Mouse (Mus musculus) limb, embryonic 12.5 days (tissue): Measurements from ENCODE around the gene Nrg3. TPM values are rescaled to one million over a fixed set of nuclear protein-coding genes. Genes with fewer than 3 reads are reported as not detected.
"Not testable (repeated sequence)": the region's sequence is repeated elsewhere in the genome, so short reads cannot be mapped to it uniquely, and the experiment has no call there.

Experiments used
- ATAC-seq: fragments of 200-750 bp; cut with Nextera tagmentation; 2 replicates; pipeline ENCODE4 v1.8.0; 2017; ENCODE audit warnings: low read depth, moderate TSS enrichment; ENCODE audit not compliant: insufficient number of reproducible peaks, insufficient read depth, low FRiP score, low TSS enrichment
- H3K27ac ChIP-seq: fragments of 300-500 bp; sonication (generic); 2 replicates; pipeline ENCODE4 v1.5.1; 2016; ENCODE audit warnings: mild to moderate bottlenecking, moderate library complexity
- H3K27me3 ChIP-seq: fragments of 300-500 bp; sonication (generic); 2 replicates; pipeline ENCODE4 v1.6.1; 2016; ENCODE audit warnings: mild to moderate bottlenecking, moderate library complexity
- H3K36me3 ChIP-seq: fragments of 300-500 bp; sonication (generic); 2 replicates; pipeline ENCODE4 v1.6.1; 2016; ENCODE audit warnings: mild to moderate bottlenecking, moderate library complexity
- H3K4me1 ChIP-seq: fragments of 300-500 bp; sonication (generic); replicated peaks from 2 replicates; pipeline ENCODE4 v1.6.1; 2016
- H3K4me2 ChIP-seq: fragments of 300-500 bp; sonication (generic); 2 replicates; pipeline ENCODE4 v1.6.1; 2016; ENCODE audit warnings: mild to moderate bottlenecking, moderate library complexity
- H3K4me3 ChIP-seq: fragments of 300-500 bp; sonication (generic); replicated peaks from 2 replicates; pipeline ENCODE4 v1.5.1; 2016; ENCODE audit warnings: mild to moderate bottlenecking
- H3K9ac ChIP-seq: fragments of 300-500 bp; sonication (generic); replicated peaks from 2 replicates; pipeline ENCODE4 v1.6.1; 2016; ENCODE audit warnings: mild to moderate bottlenecking, moderate library complexity
- H3K9me3 ChIP-seq: fragments of 300-500 bp; sonication (generic); 2 replicates; pipeline ENCODE4 v1.6.1; 2016; ENCODE audit warnings: mild to moderate bottlenecking, moderate library complexity
- WGBS: fragments of 180-500 bp; shearing (Covaris S2); methylation state at CpG from one replicate; pipeline ENCODE4 v1.1.7; 2016; 5-methylcytosine and 5-hydroxymethylcytosine counted together
- microRNA-seq: library from miRNA; unstranded; fragments of <30 nt; microRNA quantifications from one replicate; pipeline ENCODE4, GENCODE M21; 2017
- polyA plus RNA-seq: library from polyadenylated mRNA; unstranded; fragments of >200 nt; fragmentation: Nextera tagmentation; extraction: Ambion mirVana; gene quantifications from 2 replicates; pipeline ENCODE4 v1.2.1, GENCODE M21; 2016

The Nrg3 gene
- polyA plus RNA-seq, 1 experiment from 2014 or later, result 0.14 TPM

DNA sequence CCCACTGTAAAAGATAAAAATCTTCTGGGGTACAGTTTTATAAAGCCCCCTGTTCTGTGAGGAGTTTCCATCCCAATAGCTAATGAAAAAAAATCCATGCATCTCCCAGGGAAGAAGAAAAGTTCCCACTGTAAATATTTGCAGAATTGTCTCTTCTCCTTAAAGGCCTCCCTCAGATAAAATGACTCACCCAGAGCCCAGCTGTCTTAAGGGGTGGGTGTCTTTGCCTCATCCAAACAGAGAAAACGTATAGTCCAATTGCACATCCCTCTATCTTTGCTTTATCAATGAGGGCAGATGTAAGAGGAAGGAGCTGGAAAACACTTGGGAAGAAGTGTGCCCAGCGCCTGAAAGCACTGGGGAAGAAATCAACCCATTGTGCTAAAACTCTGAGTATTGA is 1028.1 kb downstream of the Nrg3 start:
- Histone ChIP-seq H3K9ac (no peak overlapping the region), H3K9me3 (no peaks in the 10 kb centered on the region), H3K4me3 (no peak overlapping the region), H3K27ac (no peak overlapping the region), H3K4me1 (no peaks in the 10 kb centered on the region), H3K4me2 (no peak overlapping the region), H3K27me3 (no peaks in the 10 kb centered on the region), H3K36me3 (no peaks in the 10 kb centered on the region)
- WGBS, result 84% methylated on average over 2 of the region's 2 CpGs
- no peak for ATAC-seq

DNA sequence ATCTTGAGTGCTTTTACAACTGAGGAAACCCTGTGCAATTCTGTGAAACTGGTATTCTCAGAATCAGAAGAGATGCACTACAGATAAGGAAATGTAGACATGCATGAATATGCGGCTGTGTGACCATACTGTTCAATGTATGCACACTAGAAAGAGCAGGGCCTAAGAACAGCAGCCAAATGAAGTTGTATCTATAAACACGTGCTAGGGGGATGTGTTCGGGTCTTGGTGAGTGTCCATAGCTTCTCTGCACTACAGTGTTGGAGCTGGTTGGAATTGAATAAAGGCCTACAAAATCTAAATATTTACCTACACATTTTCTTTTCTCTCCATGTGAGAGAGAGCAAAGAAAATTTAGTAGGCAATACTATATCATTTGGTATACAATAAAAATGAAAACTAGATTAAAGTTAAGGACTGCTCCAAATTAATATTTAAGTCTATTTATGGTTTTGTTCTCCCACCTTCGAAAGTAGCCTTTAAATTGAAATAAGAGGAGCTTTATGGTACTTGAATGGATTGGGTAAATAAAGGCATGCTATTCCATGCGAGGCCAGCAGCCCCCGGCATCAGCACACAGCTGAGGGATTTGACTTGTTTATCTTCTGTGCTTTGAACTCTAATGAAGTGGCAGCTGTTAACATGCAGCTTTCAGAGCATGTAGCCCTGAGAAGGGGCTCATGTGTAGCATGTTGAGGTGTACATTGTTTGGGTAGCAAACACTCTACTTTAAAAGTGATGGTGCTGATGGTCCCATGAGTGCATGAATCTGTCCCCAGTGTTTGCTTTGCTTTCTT is 1038.9 kb downstream of the Nrg3 start:
- no peak overlapping the region for H3K9ac ChIP-seq
- no peaks in the 10 kb centered on the region for H3K9me3 ChIP-seq
- 64% methylated on average over 6 of the region's 6 CpGs for WGBS
- no peak overlapping the region for H3K27ac ChIP-seq
- H3K36me3 ChIP-seq, result no peaks in the 10 kb centered on the region
- no peak for ATAC-seq
- no peaks in the 10 kb centered on the region for H3K4me1 ChIP-seq
- H3K4me2 ChIP-seq, result no peak overlapping the region
- H3K27me3 ChIP-seq, result no peaks in the 10 kb centered on the region
- H3K4me3 ChIP-seq, result no peak overlapping the region

DNA sequence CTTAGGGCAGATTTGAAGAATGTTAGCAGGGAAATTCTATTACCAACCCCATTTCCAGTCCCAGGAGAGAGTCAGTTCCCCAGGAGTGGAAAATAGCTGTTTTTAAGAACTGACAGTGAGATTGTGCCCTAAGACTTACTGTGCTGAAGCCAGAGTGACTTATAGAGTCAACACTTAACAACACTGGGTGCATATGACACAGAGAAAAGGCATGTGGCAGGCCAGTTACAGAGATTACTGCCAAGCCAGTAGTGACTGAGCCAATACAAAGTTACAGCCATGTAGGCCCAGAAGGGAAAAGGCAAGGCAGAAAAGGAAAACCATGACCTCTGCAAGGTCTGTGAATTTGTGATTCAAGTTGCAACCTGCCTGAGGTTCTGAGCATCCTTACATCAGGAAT is 1098.2 kb downstream of the Nrg3 start:
- H3K9ac ChIP-seq, result no peak overlapping the region
- no peak overlapping the region for H3K4me3 ChIP-seq
- no peak overlapping the region for H3K27ac ChIP-seq
- no peaks in the 10 kb centered on the region for H3K27me3 ChIP-seq
- no peak overlapping the region for H3K4me2 ChIP-seq
- no peaks in the 10 kb centered on the region for H3K36me3 ChIP-seq
- H3K4me1 ChIP-seq, result no peaks in the 10 kb centered on the region
- ATAC-seq, result no peak
- no peaks in the 10 kb centered on the region for H3K9me3 ChIP-seq

DNA sequence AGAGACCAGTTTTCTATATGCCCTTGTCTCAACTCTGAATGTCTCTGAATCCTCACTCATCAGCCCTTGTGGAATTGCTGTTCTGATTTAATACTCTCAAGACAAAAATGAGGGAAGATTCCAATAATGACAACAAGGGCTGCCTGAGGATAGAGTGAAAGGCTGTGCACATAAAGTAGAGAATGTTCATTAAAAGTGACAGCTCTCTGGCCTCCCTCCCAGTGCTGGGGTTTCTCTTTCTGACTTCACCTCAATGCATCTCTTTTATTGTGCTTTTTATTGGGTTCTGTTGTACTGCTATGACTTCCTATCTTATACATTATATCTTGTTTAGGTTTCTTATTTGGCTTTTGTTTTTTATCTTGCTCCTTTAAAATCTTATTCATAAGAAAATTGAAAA is 1131.9 kb downstream of the Nrg3 start:
- Histone ChIP-seq H3K36me3 (no peaks in the 10 kb centered on the region), H3K9me3 (no peaks in the 10 kb centered on the region), H3K9ac (no peak overlapping the region), H3K4me3 (no peak overlapping the region), H3K27me3 (no peaks in the 10 kb centered on the region), H3K4me2 (no peak overlapping the region), H3K4me1 (no peaks in the 10 kb centered on the region), H3K27ac (no peak overlapping the region)
- no peak for ATAC-seq

DNA sequence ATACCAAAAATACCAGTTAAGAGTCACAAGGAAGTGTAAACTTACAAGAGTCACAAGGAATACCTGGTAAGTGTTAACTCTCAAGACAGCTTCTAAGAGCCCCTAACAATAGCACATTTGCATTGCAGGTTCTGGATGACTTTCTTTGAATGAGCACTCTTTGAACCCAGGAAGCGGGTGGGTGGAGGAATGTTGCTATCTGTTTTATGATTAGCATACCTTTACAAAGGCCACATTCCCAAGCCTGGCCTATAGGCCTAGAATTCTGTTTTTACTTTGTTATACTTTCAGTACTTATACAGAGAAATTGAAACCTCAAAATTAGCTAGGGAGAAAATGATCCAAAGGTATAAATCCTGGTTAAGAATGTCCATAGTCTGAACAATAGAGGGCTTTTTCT is 1150.0 kb downstream of the Nrg3 start:
- H3K4me2 ChIP-seq, H3K36me3 ChIP-seq, H3K27me3 ChIP-seq, H3K27ac ChIP-seq, ATAC-seq, H3K4me3 ChIP-seq, H3K4me1 ChIP-seq, H3K9me3 ChIP-seq, H3K9ac ChIP-seq: not testable (repeated sequence)
- WGBS, result 85% methylated on average over 1 of the region's 1 CpGs

DNA sequence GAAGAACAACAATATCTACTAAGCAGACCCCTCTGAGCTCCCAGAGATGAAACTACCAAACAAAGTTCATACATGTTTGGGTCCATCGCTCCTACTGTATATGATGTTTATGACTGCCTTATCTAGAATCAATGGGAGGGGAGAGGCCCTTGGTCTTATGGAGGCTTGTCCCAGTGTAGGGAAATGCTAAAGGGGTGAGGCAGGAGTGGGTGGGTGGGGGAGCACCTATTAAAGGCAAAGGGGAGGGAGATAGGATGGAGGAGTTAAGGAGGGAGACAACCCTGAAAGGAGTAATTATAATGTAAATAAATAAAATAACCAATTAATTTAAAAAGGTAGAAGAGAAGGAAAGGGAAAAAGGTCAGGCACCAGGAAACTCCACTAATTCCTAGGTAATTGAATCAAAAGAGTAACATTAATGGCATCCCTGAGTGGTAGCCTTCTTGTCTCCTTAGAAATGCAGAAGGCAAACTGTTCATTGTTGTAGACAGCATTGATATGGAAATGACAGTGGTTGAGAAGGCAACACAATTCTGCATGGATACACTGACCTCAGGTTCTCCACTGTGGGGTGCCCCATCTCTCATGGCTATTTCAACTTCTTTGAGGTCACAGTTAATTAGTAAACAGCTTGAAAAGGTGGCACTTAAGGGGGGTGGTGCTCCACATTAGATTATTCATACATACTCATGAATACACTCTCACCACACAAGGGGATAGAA is 1152.1 kb downstream of the Nrg3 start:
- no peak for ATAC-seq
- no peak overlapping the region for H3K27ac ChIP-seq
- no peaks in the 10 kb centered on the region for H3K36me3 ChIP-seq
- no peaks in the 10 kb centered on the region for H3K27me3 ChIP-seq
- H3K4me2 ChIP-seq, result no peak overlapping the region
- H3K9me3 ChIP-seq, result no peaks in the 10 kb centered on the region
- no peaks in the 10 kb centered on the region for H3K4me1 ChIP-seq
- no peak overlapping the region for H3K4me3 ChIP-seq
- H3K9ac ChIP-seq, result no peak overlapping the region
- 95% methylated on average over 1 of the region's 1 CpGs for WGBS

Small RNA genes within 50 kb of the gene (microRNA-seq; reads per million reads assigned to microRNA genes)
- not detected for gene Gm27332
